Mouse (Mus musculus) megakaryocyte progenitor cell, adult 5-6 weeks (primary cell): ENCODE data around the gene Dapl1. TPM values are rescaled to one million over a fixed set of nuclear protein-coding genes. Genes with fewer than 3 reads are reported as not detected.

ENCODE experiments used
- ATAC-seq: replicated peaks from 2 replicates; pipeline ENCODE4 v1.8.0; 2016; ENCODE audit warnings: mild to moderate bottlenecking, moderate TSS enrichment, inconsistent platforms; ENCODE audit not compliant: poor library complexity
- total RNA-seq, 2 experiments: library from RNA; stranded (forward) in 1 of 2; stranded (reverse) in 1 of 2; fragments of 157-497, 149-512 nt in 1 of 2; fragments of 200-1000 nt in 1 of 2; gene quantifications; 2 replicates each; pipeline versions ENCODE4 v1.2.3 to v1.2.4; 2015 to 2017

The Dapl1 gene
- total RNA-seq (2015) (not detected in 2 replicates), total RNA-seq (2017) (not detected in 2 replicates)

DNA sequence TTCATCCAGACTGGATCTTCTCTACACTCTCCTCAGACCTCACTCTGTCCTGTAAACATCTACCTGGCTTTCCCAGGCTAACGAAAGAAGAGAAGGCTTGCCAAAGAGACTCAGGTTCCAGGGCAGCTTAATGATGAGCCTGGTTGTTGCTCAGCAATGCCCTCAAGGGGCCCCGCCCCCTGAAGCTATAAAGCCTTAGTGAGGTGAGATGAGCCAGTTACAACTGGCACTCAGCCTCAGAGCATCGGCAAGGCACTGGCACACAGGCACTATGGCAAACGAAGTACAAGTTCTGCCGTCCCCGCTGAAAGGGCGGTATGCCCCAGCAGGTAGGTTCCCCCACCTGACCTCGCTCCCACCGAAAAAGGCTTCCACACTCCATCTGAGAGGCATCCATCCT lies at the start of gene Dapl1:
Dapl1 (plus strand) TSS at position 216 of the 400 bp plus-strand sequence.
- ATAC-seq, result no peak

GRCm38 (mm10) chr2:59434820-59435219 lies 49.6 kb upstream of the Dapl1 start:
- ATAC-seq, result no peak

DNA sequence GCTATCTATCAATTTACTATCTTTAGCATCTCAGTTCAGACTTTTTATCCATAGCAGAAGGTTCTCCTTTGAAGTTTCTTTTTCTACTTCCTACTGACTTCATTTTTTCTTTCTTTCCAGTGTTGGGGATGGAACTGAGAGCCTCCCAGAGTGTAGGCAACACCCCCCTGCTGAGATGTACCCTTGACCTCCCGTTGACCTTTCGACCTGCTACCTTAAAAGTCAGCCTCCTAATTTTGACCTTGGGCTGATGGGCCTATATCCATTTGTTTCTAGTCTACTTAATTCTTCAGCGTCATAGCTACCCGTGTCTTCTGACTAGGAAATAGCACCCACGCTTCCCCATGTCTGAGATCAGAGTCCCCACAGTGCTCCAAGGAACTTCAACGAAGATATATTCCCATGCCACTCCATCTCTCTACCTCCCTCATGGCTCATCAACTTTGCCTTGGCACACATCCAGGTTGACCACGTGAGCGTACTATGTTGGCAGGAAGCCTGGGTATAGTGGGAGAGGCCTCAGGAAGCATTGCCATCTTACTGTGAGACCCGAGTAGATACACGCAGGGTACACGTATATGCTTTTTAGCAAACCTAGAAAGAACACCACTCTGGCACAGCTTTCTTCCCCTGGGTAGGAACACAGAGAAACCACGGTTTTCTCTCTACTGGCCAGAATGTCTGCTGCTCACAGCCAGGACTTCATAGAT lies 46.6 kb upstream of the Dapl1 start:
- peak; percentile 61 for ATAC-seq

DNA sequence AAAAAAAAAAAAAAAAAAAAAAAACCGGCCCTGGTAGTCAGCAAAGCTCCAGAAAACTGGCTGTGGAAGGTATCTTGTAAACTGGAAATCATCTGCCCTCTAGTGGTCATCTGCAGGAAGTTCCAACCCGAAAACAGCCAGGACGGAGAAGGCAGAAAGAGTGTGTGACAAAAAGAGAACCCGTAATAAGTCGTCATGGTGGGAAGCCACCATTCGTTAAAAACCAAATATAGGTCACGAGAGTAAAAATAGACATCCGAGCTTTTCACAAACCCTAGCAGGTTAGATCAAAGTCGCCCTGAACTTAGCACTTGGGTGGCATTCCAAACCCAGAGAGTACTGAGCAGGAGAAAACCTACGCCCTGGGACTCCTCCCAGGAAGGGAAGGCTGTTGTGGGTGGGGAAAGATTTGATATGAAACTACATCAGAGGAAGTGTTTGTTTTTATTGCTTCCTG lies 45.9 kb upstream of the Dapl1 start:
- ATAC-seq, result peak; percentile 86

GRCm38 (mm10) chr2:59439824-59440223 lies 44.6 kb upstream of the Dapl1 start:
- ATAC-seq, result no peak

- peak; percentile 64 for ATAC-seq
Measured at GRCm38 (mm10) chr2:59440481-59440880, 44.0 kb upstream of the Dapl1 start.

GRCm38 (mm10) chr2:59441681-59442080 lies 42.8 kb upstream of the Dapl1 start:
- no peak for ATAC-seq

DNA sequence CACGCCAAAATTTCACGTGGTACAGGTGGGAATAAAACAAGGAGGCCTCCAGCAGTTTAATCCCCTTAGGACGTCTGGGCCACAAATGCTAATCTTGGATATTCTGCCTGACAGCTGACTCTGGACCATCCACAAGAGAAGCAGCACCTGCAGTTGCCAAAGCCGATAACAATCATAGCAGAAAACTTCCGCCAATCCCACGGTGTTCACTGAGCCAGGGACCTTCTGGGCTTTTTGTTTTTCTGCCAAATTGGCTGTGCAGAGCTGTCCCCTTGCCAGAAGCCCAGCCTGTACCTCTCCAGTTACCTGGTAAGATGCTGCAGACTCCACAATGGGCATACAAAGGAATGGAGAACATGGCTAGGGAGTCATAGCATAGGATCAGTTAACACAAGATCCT lies 37.8 kb upstream of the Dapl1 start:
- ATAC-seq, result no peak

DNA sequence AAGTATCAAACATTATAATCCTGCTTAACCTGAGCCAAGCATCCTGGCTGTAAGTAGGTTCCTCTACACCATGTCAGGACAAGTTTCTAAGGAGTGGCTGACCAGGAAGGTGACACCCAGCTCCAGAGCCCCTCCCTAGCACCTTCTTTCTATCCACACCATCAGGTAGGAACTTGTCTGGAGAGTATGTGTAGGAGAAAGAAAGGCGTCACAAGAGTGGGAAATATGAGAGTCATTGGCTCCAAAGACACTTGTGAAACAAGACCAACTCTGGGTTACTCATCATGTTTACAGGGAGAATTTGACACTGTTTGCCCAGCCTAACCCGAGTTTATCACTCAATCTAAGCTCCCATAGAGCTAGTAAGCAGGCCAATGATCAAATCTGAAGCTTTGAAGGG lies 36.7 kb upstream of the Dapl1 start:
- no peak for ATAC-seq

DNA sequence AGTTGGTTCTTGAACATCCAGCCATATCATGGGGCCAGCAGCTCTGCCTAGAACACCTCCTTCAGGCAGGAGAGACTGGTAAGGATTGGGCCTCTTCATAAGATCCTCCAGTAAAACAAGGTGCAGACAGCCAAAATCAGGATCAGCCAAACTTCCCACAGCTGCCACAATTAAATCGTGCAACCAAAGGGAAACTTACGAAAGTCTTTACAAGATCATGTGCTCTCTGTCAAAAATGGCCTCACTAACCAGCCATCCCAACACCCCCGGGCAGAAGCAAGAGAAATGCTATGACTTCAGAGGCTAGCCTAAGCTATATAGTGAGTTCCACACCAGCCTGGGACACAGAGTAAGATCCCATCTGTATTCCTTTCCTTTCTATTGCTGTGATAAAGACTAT lies 35.9 kb upstream of the Dapl1 start:
- no peak for ATAC-seq

DNA sequence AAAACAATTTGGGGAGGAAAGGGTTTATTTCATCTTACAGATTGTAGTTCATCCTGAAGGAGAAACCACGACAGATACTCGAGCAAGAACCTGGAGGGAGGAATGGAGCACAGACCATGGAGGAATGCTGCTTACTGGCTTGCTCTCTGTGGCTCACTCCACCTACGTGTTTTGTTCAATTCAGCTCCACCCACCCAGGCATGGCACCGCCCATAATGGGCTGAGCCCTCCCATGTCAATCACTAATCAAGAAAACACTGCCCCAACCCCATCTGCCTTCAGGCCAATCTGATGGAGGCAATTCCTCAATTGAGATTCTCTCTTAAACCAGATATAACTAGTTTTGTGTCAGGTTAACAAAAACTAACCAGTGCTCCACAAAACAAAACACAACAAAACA lies 35.5 kb upstream of the Dapl1 start:
- no peak for ATAC-seq

DNA sequence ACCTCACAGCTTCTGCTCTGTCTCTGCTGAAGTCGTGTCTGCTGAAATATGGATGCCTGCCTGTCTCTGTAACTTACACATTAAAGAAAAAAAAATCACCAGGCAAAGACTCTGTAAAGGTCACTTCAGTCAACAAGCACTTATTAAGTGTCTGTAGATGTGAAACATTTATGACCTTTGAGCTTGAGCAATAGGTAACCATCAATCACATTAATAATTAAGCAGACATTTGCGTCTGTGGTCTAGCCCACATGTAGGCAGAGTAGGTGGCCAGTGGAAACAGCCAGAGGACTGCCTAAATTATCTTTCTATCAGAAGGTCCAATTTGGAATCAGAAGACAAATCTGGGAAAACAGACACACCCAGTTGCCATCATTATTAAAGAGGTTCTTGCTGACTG lies 32.8 kb upstream of the Dapl1 start:
- no peak for ATAC-seq

DNA sequence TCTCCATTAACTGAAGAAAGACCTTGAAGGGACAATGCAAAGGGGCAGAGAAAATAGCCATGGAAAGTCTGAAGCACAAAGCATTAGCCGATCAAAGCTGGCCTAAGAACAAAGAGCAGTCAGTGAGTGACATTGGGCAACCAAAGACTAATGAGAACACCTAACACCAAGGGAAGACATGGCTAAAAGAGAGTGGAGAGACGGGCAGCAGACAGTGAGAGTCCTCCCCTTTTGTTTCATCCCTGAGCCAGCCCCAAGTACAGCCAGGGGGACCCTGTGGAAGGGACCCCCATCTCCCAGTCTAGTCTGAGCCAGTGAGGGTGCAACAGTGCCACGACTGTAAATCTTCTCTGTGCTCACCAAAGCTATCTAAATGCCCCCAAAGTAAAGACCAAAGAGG lies 32.4 kb upstream of the Dapl1 start:
- no peak for ATAC-seq

- peak; percentile 87 for ATAC-seq
Measured at GRCm38 (mm10) chr2:59462086-59462485, 22.4 kb upstream of the Dapl1 start.

DNA sequence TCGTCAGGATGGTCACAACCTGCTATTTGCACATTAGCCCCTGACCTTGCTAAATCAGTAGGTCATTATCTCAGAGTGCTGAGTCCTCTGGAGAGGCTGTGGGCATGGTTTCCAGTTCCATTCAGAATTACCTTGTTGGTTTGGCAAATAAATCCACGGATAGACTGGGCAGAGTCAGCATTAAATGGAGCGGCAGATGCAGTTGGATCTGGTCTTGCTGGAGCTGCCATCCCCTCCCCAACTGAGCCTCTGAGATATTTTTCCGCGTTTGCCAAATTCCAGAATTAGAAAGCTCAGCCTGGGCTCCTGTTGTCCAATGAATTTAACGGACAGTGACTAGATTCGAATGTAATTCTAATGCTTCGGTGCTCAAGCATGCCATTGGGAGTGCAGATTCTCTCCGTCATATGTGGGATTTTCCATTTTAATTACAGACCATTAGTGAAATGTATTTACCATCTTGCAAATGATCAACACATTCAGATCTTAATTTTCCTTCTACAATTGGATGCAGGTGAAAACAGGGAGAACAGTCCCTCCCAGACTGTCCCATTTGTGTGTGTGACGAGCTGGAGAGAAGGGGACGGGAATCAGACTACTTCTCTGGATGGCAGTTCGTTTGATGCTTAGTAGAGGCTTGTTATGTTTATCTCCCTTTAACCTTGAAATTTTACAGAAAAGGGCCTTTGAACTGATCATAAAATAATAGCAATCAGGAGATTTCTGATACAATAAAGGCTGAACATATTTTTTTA lies 20.8 kb upstream of the Dapl1 start:
- ATAC-seq, result no peak

DNA sequence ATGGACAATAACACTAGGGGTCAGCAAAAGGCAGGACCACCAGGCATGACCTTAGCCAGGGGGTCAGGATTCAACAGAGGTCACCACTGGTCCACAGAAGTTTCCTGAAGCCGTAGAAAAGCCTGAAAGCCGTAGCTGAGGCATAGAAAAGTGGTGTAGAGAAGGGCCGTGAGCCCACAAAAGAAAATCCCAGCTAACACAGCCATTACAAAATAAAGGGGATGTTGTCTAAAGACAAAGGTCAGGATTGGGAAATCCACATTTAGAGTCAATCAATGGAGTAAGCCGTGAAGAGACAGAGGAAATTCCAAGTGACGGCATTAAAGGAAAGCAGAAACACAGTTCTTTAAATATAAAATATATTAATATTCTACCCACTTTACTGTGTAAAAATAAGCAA lies 18.8 kb upstream of the Dapl1 start:
- no peak for ATAC-seq

DNA sequence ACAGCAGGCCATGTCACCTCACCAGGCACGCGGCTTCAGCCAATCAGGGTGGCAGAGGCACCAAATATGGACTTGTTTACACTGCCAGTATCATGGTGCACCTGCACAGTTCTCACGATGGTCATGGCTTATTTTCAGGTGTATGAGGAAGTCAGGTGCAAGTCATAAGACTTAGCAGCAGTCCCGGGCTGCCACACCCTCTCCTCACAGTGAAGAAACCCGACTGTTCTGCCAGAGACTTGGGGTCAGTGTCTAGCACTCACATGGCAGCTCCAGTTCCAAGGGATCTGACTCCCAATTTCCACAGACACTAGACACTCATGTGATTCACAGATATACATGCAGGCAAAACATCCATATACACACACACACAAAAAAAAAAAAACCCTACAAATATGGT lies 18.1 kb upstream of the Dapl1 start:
- ATAC-seq, result no peak

DNA sequence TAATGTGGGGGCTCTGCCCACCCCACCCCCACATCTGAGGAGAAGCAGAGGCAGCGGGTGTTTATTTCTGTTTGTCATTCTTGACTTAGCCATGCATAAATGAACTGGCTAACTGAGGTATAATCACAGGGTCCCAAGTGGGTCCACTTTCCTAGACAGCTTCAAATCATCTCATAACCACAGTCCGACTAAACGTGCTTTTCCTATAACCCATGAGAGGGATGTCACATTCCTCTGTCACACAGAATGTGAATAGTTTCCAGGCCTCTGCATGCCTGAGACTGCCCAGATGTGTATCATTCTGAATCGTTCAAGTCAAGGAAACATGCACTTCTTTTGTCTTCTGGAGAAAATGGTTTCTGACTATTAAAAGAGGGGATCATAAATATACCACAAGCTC lies 17.4 kb upstream of the Dapl1 start:
- ATAC-seq, result no peak

DNA sequence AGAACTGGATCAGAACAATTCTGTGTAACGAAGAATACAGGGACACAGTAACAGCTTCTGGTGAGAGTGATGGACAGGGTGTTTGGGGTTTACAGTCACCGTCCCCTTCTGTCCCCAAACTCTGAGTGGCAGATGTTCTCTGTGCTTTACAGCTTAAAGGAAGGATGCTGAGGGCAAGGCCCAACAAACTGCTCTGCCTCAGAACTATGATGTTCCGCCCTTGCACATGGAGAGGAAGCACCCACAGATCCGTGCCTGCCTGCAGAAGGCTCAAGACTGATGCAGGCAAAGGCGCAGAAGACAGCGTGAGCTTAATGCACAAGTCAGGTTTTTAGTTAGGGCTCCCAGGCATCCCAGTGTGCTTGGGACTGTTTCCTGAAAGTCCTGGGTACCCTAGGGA lies 16.5 kb upstream of the Dapl1 start:
- no peak for ATAC-seq

DNA sequence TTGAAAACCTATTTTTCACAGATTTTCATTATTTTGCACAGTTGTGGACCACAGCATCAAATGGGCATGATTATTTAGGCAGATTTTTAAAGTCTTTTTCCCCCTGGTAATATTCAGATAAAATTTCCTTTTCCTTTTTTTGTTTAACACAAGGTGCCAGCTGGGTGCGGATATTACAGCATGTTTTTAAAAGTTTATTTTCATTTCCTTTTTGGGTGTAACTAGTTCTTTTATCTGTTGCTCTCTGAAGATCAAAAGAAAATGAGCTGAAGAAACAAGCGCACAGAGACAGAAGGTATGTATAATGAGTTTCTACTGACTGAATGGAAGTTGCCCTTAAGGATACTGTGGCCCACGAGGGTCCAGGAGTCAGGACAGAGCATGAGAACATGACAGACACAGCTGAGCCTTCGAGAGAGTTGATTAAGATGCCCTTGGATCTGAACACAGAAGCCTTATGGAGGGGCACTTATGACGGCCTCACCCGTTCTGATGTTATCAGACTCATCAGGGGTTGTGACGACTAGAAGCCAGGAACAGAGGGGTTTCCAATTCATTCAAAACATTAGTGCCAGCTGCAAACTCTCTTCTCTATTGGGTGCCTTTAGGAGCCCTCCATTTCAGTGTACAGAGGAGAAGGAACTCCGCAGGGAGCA lies 14.7 kb upstream of the Dapl1 start:
- ATAC-seq, result no peak

- no peak for ATAC-seq
Measured at GRCm38 (mm10) chr2:59470326-59471031, 14.0 kb upstream of the Dapl1 start.
